Mouse (Mus musculus) bone marrow macrophage, adult 2 months (primary cell): ENCODE data around the gene Cotl1.

Source experiments
- CTCF ChIP-seq: IDR thresholded peaks from 2 replicates; pipeline ENCODE4 v1.5.1; 2012; ENCODE audit warnings: low read depth, mild to moderate bottlenecking, low read length, moderate library complexity
- POLR2A ChIP-seq: IDR thresholded peaks from 2 replicates; pipeline ENCODE4 v1.6.1; 2012; ENCODE audit warnings: mild to moderate bottlenecking, low read depth, low read length, borderline replicate concordance

DNA sequence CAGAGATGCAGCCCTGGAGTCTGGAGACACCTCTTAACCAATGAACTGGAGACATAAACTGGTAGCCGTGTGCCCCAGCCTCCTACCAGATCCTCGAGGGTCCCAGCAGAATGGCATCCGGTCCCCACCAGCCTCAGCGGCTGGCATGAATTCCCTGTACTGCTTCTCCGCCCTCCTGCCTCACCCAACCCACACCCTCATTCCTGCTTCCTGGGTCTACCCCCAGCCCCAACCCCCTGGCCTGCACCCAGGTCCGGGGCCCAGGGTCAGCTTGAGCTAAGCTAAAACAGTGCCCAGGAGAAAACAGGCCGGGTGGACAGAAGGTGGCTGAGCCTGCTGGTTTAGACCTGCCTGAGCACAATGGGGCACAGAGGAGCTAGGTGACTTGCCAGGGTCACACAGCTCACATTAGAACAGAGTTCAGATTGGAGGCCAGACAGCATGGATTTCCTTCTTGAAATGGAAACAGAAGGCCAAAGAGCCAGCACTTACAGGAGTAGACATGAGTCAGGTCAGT, 8.2 kb downstream of the Cotl1 start:
- no peak for TF ChIP-seq POLR2A
- no peak for TF ChIP-seq CTCF
